Mouse (Mus musculus): ENCODE results near the gene Bri3. TPM values are rescaled to one million over a fixed set of nuclear protein-coding genes. Genes with fewer than 3 reads are reported as not detected.

Bri3 gene
- polyA plus RNA-seq, 1 experiment: 76.9 TPM

- 94% methylated on average over 12 of the region's 12 CpGs for WGBS
- DNase-seq: no peak
Observed at GRCm38 (mm10) chr5:144314731-144315494, 70.7 kb downstream of the Bri3 start.

GRCm38 (mm10) chr5:144316442-144316841, 72.2 kb downstream of the Bri3 start:
- H3K4me3 ChIP-seq (ENCODE audit: control insufficient read depth, insufficient read depth, low read length): no peak overlapping the region
- H3K27ac ChIP-seq (ENCODE audit: control insufficient read depth, insufficient read depth, low read length): no peak overlapping the region
- TF ChIP-seq CTCF (IDR thresholded peaks at IDR 0.05; ENCODE audit: borderline replicate concordance, control insufficient read depth, extremely low read depth, insufficient read depth, low read length, poor library complexity) (no peak), POLR2A (IDR thresholded peaks at IDR 0.05; ENCODE audit: control insufficient read depth, extremely low read depth, insufficient read depth, low read length, poor library complexity) (no peak)
- H3K36me3 ChIP-seq (ENCODE audit: control insufficient read depth, insufficient read depth, low read length): no peaks in the 10 kb centered on the region
- no peak for DNase-seq
- WGBS: 85% methylated on average over 3 of the region's 3 CpGs
- no peaks in the 10 kb centered on the region for H3K27me3 ChIP-seq (ENCODE audit: control insufficient read depth, insufficient read depth, low read length)
- H3K4me1 ChIP-seq (replicated peaks; ENCODE audit: control insufficient read depth, insufficient read depth, low read length): no peaks in the 10 kb centered on the region

More at GRCm38 (mm10) chr5:144314731-144315494, 70.7 kb downstream of the Bri3 start:
- TF ChIP-seq CTCF (IDR thresholded peaks at IDR 0.05; ENCODE audit: borderline replicate concordance, control insufficient read depth, extremely low read depth, insufficient read depth, low read length, poor library complexity) (no peak), POLR2A (IDR thresholded peaks at IDR 0.05; ENCODE audit: control insufficient read depth, extremely low read depth, insufficient read depth, low read length, poor library complexity) (no peak)
- Histone ChIP-seq H3K4me3 (ENCODE audit: control insufficient read depth, insufficient read depth, low read length) (no peak overlapping the region), H3K4me1 (replicated peaks; ENCODE audit: control insufficient read depth, insufficient read depth, low read length) (no peaks in the 10 kb centered on the region), H3K27ac (ENCODE audit: control insufficient read depth, insufficient read depth, low read length) (no peak overlapping the region), H3K27me3 (ENCODE audit: control insufficient read depth, insufficient read depth, low read length) (no peaks in the 10 kb centered on the region), H3K36me3 (ENCODE audit: control insufficient read depth, insufficient read depth, low read length) (no peaks in the 10 kb centered on the region)

- TF ChIP-seq POLR2A (IDR thresholded peaks at IDR 0.05; ENCODE audit: control insufficient read depth, extremely low read depth, insufficient read depth, low read length, poor library complexity) (no peak), CTCF (IDR thresholded peaks at IDR 0.05; ENCODE audit: borderline replicate concordance, control insufficient read depth, extremely low read depth, insufficient read depth, low read length, poor library complexity) (no peak)
- Histone ChIP-seq H3K4me1 (replicated peaks; ENCODE audit: control insufficient read depth, insufficient read depth, low read length) (no peaks in the 10 kb centered on the region), H3K4me3 (ENCODE audit: control insufficient read depth, insufficient read depth, low read length) (no peak overlapping the region), H3K27ac (ENCODE audit: control insufficient read depth, insufficient read depth, low read length) (no peak overlapping the region), H3K36me3 (ENCODE audit: control insufficient read depth, insufficient read depth, low read length) (no peaks in the 10 kb centered on the region), H3K27me3 (ENCODE audit: control insufficient read depth, insufficient read depth, low read length) (no peaks in the 10 kb centered on the region)
- no peak for DNase-seq
- 86% methylated on average over 8 of the region's 8 CpGs for WGBS
Observed at GRCm38 (mm10) chr5:144317426-144317825, 73.2 kb downstream of the Bri3 start.

GRCm38 (mm10) chr5:144318286-144318685, 74.0 kb downstream of the Bri3 start:
- no peak for DNase-seq

GRCm38 (mm10) chr5:144321681-144322080, 77.4 kb downstream of the Bri3 start:
- Histone ChIP-seq H3K36me3 (ENCODE audit: control insufficient read depth, insufficient read depth, low read length) (no peaks in the 10 kb centered on the region), H3K4me3 (ENCODE audit: control insufficient read depth, insufficient read depth, low read length) (no peak overlapping the region), H3K27me3 (ENCODE audit: control insufficient read depth, insufficient read depth, low read length) (no peaks in the 10 kb centered on the region), H3K27ac (ENCODE audit: control insufficient read depth, insufficient read depth, low read length) (no peak overlapping the region), H3K4me1 (replicated peaks; ENCODE audit: control insufficient read depth, insufficient read depth, low read length) (no peaks in the 10 kb centered on the region)
- DNase-seq: no peak
- TF ChIP-seq POLR2A (IDR thresholded peaks at IDR 0.05; ENCODE audit: control insufficient read depth, extremely low read depth, insufficient read depth, low read length, poor library complexity): no peak
- TF ChIP-seq CTCF (IDR thresholded peaks at IDR 0.05; ENCODE audit: borderline replicate concordance, control insufficient read depth, extremely low read depth, insufficient read depth, low read length, poor library complexity): no peak
- WGBS: 81% methylated on average over 7 of the region's 7 CpGs

More at GRCm38 (mm10) chr5:144318286-144318685, 74.0 kb downstream of the Bri3 start:
- WGBS: 87% methylated on average over 6 of the region's 6 CpGs
- Histone ChIP-seq H3K4me3 (ENCODE audit: control insufficient read depth, insufficient read depth, low read length) (no peak overlapping the region), H3K36me3 (ENCODE audit: control insufficient read depth, insufficient read depth, low read length) (no peaks in the 10 kb centered on the region), H3K27ac (ENCODE audit: control insufficient read depth, insufficient read depth, low read length) (no peak overlapping the region), H3K27me3 (ENCODE audit: control insufficient read depth, insufficient read depth, low read length) (no peaks in the 10 kb centered on the region), H3K4me1 (replicated peaks; ENCODE audit: control insufficient read depth, insufficient read depth, low read length) (no peaks in the 10 kb centered on the region)
- TF ChIP-seq CTCF (IDR thresholded peaks at IDR 0.05; ENCODE audit: borderline replicate concordance, control insufficient read depth, extremely low read depth, insufficient read depth, low read length, poor library complexity): no peak
- TF ChIP-seq POLR2A (IDR thresholded peaks at IDR 0.05; ENCODE audit: control insufficient read depth, extremely low read depth, insufficient read depth, low read length, poor library complexity): no peak

- WGBS: 88% methylated on average over 3 of the region's 3 CpGs
- Histone ChIP-seq H3K27ac (ENCODE audit: control insufficient read depth, insufficient read depth, low read length) (no peak overlapping the region), H3K36me3 (ENCODE audit: control insufficient read depth, insufficient read depth, low read length) (no peaks in the 10 kb centered on the region), H3K27me3 (ENCODE audit: control insufficient read depth, insufficient read depth, low read length) (no peaks in the 10 kb centered on the region), H3K4me3 (ENCODE audit: control insufficient read depth, insufficient read depth, low read length) (no peak overlapping the region), H3K4me1 (replicated peaks; ENCODE audit: control insufficient read depth, insufficient read depth, low read length) (no peaks in the 10 kb centered on the region)
- DNase-seq: no peak
- TF ChIP-seq POLR2A (IDR thresholded peaks at IDR 0.05; ENCODE audit: control insufficient read depth, extremely low read depth, insufficient read depth, low read length, poor library complexity) (no peak), CTCF (IDR thresholded peaks at IDR 0.05; ENCODE audit: borderline replicate concordance, control insufficient read depth, extremely low read depth, insufficient read depth, low read length, poor library complexity) (no peak)
Observed at GRCm38 (mm10) chr5:144322717-144323116, 78.5 kb downstream of the Bri3 start.

Measured in thymus, adult 2 months (tissue).